Mouse (Mus musculus) olfactory bulb, adult 2 months (tissue): ENCODE measurements around the gene Hivep3.

Experiments
- CTCF ChIP-seq: fragments of 200-500 bp; IDR thresholded peaks from 2 replicates; pipeline ENCODE4 v1.5.1; 2012; ENCODE audit warnings: low read depth, mild to moderate bottlenecking, low read length, moderate library complexity; ENCODE audit not compliant: insufficient read depth
- POLR2A ChIP-seq: fragments of 200-500 bp; IDR thresholded peaks from 2 replicates; pipeline ENCODE4 v1.6.1; 2012; ENCODE audit warnings: mild to moderate bottlenecking, low read depth, low read length, moderate library complexity; ENCODE audit not compliant: insufficient read depth

DNA sequence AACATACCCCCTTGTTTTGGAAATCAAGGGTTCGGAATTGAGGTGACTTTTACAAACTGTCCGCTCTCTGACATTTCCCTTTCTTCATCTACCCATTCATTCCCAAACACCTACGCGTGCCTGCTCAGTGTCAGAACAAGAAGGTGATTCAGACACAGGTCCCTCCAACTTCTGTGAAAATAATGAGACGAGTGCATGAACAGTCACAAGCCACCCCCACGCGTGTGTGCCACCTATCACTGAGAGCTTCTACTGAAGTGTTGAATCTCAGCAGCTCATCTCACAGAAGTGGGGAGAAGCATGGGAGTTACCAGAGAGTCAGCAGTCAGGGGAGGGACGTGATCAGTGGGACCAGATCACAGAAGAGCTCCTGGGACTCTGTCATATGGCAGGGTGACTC lies 343.7 kb downstream of the Hivep3 start:
- no peak for TF ChIP-seq CTCF
- TF ChIP-seq POLR2A = no peak
